ENCODE assay signal across 11 mouse cellular contexts in the genomic region with DNA sequence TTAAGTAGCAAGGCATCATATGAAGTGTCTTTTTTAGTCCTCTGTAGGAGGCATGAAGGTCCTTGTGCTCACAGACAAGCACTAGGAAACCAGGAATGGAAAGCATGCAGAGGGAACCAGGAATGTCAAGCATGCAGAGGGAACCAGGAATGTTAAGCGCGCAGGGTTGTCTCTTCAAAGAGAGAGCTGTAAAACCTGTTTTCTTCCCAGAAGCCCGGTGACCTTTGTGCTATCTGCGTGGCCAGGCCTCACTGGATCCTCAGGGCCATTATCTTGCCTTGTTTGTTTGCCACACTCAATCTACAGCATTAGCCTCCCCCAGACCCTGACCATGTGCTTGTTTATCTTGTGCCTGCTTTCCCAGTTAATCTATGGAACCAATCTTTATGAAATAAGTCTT. TPM values are rescaled to one million over a fixed set of nuclear protein-coding genes. Genes with fewer than 3 reads are reported as not detected.
DNase-seq lines count a peak whose midpoint lies in the region; ATAC-seq and TF ChIP-seq lines count a peak whose summit lies in the region.
"Had no signal": no experiment of that assay in that cellular context is flagged by ENCODE, and none has a peak within 500 bp of the region (broad histone marks: within the 10 kb centered on the region; RNA-seq: fewer than 3 reads in every experiment).

No protein-coding gene starts in this region.

- H3K4me1 ChIP-seq in heart, embryonic 14.5 days (ENCODE audit: control insufficient read depth in 2 of 2, insufficient read depth in 2 of 2, low read length in 2 of 2) = no peaks in the 10 kb centered on the region
- H3K4me1 ChIP-seq in MEL (ENCODE audit: control insufficient read depth in 1 of 2, insufficient read depth in 2 of 2, low read length in 2 of 2) = peaks cover 12 to 31% of the 10 kb centered on the region in 2 experiments
- peaks cover 2% of the 10 kb centered on the region; the same call in 1 of the 2 replicates for H3K4me1 ChIP-seq in intestine, embryonic 16.5 days (ENCODE audit: control insufficient read depth, insufficient read depth, low read length)
- H3K4me1 ChIP-seq in liver, postnatal 0 days (ENCODE audit: insufficient read depth) = peaks cover 4% of the 10 kb centered on the region; the same call in 1 of the 2 replicates

- H3K9ac ChIP-seq in heart, embryonic 14.5 days (ENCODE audit: low read length) = no peak overlapping the region
- H3K9ac ChIP-seq in MEL (ENCODE audit: control insufficient read depth, low read depth, low read length, poor library complexity, severe bottlenecking) = no peak overlapping the region
- H3K9ac ChIP-seq in intestine, embryonic 16.5 days (ENCODE audit: low read depth, low read length) = no peak overlapping the region
- H3K9ac ChIP-seq in liver, postnatal 0 days (replicated peaks) = no peak overlapping the region

- no peak overlapping the region for H3K4me3 ChIP-seq in heart, embryonic 14.5 days (ENCODE audit: control insufficient read depth in 1 of 2, insufficient read depth in 1 of 2, low read depth in 1 of 2, low read length in 2 of 2)
- H3K4me3 ChIP-seq in MEL (ENCODE audit: control insufficient read depth in 1 of 2, insufficient read depth in 1 of 2, low read depth in 2 of 2, low read length in 2 of 2) = no peak overlapping the region
- no peak overlapping the region for H3K4me3 ChIP-seq in intestine, embryonic 16.5 days (ENCODE audit: low read length)
- no peak overlapping the region for H3K4me3 ChIP-seq in liver, postnatal 0 days (ENCODE audit: low read depth, low read length)

- H3K79me2 ChIP-seq in MEL (ENCODE audit: control insufficient read depth, insufficient read depth, low read length, poor library complexity) = no peaks in the 10 kb centered on the region

- H3K27ac ChIP-seq in heart, embryonic 14.5 days (replicated peaks in 1 of 2; ENCODE audit: control insufficient read depth in 1 of 2, insufficient read depth in 1 of 2, low read depth in 2 of 2, low read length in 2 of 2) = peak overlapping the region; percentile 53 to 59; a peak in 3 of 4 replicates
- no peak overlapping the region for H3K27ac ChIP-seq in MEL (ENCODE audit: control insufficient read depth, low read depth, low read length)
- H3K27ac ChIP-seq in intestine, embryonic 16.5 days (ENCODE audit: low read length) = 0 out of 2 replicates have a peak overlapping the region, but pooled peaks have one; percentile 33
- no peak overlapping the region for H3K27ac ChIP-seq in liver, postnatal 0 days (ENCODE audit: low read depth)

- H3K27me3 ChIP-seq in heart, embryonic 14.5 days (ENCODE audit: control insufficient read depth, insufficient read depth, low read length) = no peaks in the 10 kb centered on the region
- no peaks in the 10 kb centered on the region for H3K27me3 ChIP-seq in MEL (ENCODE audit: control insufficient read depth in 1 of 2, insufficient read depth in 2 of 2, low read length in 2 of 2)
- no peaks in the 10 kb centered on the region for H3K27me3 ChIP-seq in intestine, embryonic 16.5 days (replicated peaks; ENCODE audit: control insufficient read depth, insufficient read depth, low read length)
- no peaks in the 10 kb centered on the region for H3K27me3 ChIP-seq in liver, postnatal 0 days (ENCODE audit: insufficient read depth, low read length)

- WGBS in heart, embryonic 14.5 days = 29% methylated on average over 4 of the region's 4 CpGs
- 15% methylated on average over 4 of the region's 4 CpGs for WGBS in intestine, embryonic 16.5 days
- WGBS in liver, postnatal 0 days (ENCODE audit: insufficient replicate concordance) = 42% methylated on average over 4 of the region's 4 CpGs

- no peak for TF ChIP-seq POLR2A in MEL (IDR thresholded peaks at IDR 0.05; ENCODE audit: control insufficient read depth in 1 of 2, insufficient read depth in 1 of 2, low read depth in 1 of 2, low read length in 2 of 2, poor library complexity in 1 of 2)

- no peaks in the 10 kb centered on the region for H3K9me3 ChIP-seq in heart, embryonic 14.5 days (ENCODE audit: control insufficient read depth, low read length)
- H3K9me3 ChIP-seq in MEL (replicated peaks; ENCODE audit: insufficient read depth, low read length) = no peaks in the 10 kb centered on the region
- no peaks in the 10 kb centered on the region for H3K9me3 ChIP-seq in intestine, embryonic 16.5 days (ENCODE audit: control insufficient read depth, low read length)
- no peaks in the 10 kb centered on the region for H3K9me3 ChIP-seq in liver, postnatal 0 days (ENCODE audit: low read length)

- no peak for DNase-seq in heart, adult 11 months
- DNase-seq in MEL (ENCODE audit: low read depth, low spot score) = no peak
- DNase-seq in liver, postnatal 0 days = no peak
- DNase-seq in layer of hippocampus, adult 8-10 months (ENCODE audit: low spot score in 2 of 2) = no peak
- DNase-seq in layer of hippocampus, postnatal 14 days (ENCODE audit: low spot score in 2 of 2) = no peak
- no peak for DNase-seq in spleen, adult 12 weeks (ENCODE audit: low spot score)
- DNase-seq: adrenal gland, postnatal 10 days; layer of hippocampus, postnatal 36 days had no signal

- TF ChIP-seq EP300 in MEL (IDR thresholded peaks at IDR 0.05; ENCODE audit: low read depth in 1 of 2, low read length in 2 of 2) = no peak
- peak; percentile 34; the same call in 1 of the 2 replicates for TF ChIP-seq EP300 in liver, postnatal 0 days (IDR thresholded peaks at IDR 0.05; ENCODE audit: low read depth)

- no peaks in the 10 kb centered on the region for H3K36me3 ChIP-seq in heart, embryonic 14.5 days (ENCODE audit: control insufficient read depth, insufficient read depth, low read length)
- peaks cover 0 to 39% of the 10 kb centered on the region in 2 experiments; a peak in 2 of 4 replicates for H3K36me3 ChIP-seq in MEL (ENCODE audit: control insufficient read depth in 1 of 2, insufficient read depth in 2 of 2, low read length in 2 of 2)
- H3K36me3 ChIP-seq in intestine, embryonic 16.5 days (ENCODE audit: control insufficient read depth, insufficient read depth, low read length) = no peaks in the 10 kb centered on the region
- H3K36me3 ChIP-seq in liver, postnatal 0 days (replicated peaks; ENCODE audit: insufficient read depth, low read length) = no peaks in the 10 kb centered on the region

- ATAC-seq in heart, embryonic 14.5 days (ENCODE audit: insufficient number of reproducible peaks, insufficient read depth, low FRiP score, low read depth) = no peak
- peak; percentile 79 for ATAC-seq in intestine, embryonic 16.5 days
- no peak for ATAC-seq in liver, postnatal 0 days

- no peak for TF ChIP-seq RAD21 in MEL (IDR thresholded peaks at IDR 0.05; ENCODE audit: low read depth, low read length)

- no peak for TF ChIP-seq CTCF in MEL (IDR thresholded peaks at IDR 0.05 in 2 of 3, conservative IDR thresholded peaks at IDR 0.05 in 1 of 3; ENCODE audit: control insufficient read depth in 1 of 3, insufficient read depth in 1 of 3, low read depth in 2 of 3, low read length in 3 of 3, poor library complexity in 1 of 3, severe bottlenecking in 1 of 3)
- TF ChIP-seq CTCF in liver, postnatal 0 days (IDR thresholded peaks at IDR 0.05; ENCODE audit: low read depth) = no peak

- H3K4me2 ChIP-seq in heart, embryonic 14.5 days (ENCODE audit: low read length) = no peak overlapping the region
- H3K4me2 ChIP-seq in intestine, embryonic 16.5 days (ENCODE audit: low read depth, low read length) = no peak overlapping the region
- H3K4me2 ChIP-seq in liver, postnatal 0 days (ENCODE audit: low read depth, low read length) = no peak overlapping the region
- H3K4me2 ChIP-seq: midbrain, embryonic 11.5 days had no signal

TF ChIP-seq in MEL, 35 proteins besides CTCF, POLR2A, EP300 and RAD21:
- TF ChIP-seq MXI1 (IDR thresholded peaks at IDR 0.05; ENCODE audit: low read depth, low read length) (no peak), KAT2A (conservative IDR thresholded peaks at IDR 0.05; ENCODE audit: low read depth, low read length) (no peak), TAL1 (IDR thresholded peaks at IDR 0.05; ENCODE audit: low read length) (peak; percentile 10; the same call in 1 of the 2 replicates), HCFC1 (IDR thresholded peaks at IDR 0.05; ENCODE audit: low read depth, low read length) (no peak), ELF1 (IDR thresholded peaks at IDR 0.05; ENCODE audit: low read depth, low read length) (no peak)

RNA-seq across cellular contexts. Expression of gene Mcts1, which starts 10.6 kb away (rescaled TPM):
- 53.0 and 62.4 TPM in 2 replicates for polyA plus RNA-seq in heart, embryonic 14.5 days (2014; fragmentation: Nextera tagmentation; extraction: Ambion mirVana)
- total RNA-seq in MEL (2012; rRNA removed) = 37.0 and 39.3 TPM in 2 replicates
- polyA plus RNA-seq in MEL (2012; ENCODE audit: insufficient read depth in 1 of 2, insufficient read length in 2 of 2, low read depth in 1 of 2, low replicate concordance in 2 of 2, missing spikeins in 1 of 2) = 10 to 100 TPM in 1 of 2 experiments, not detected in 1; 27.3 TPM
- polyA plus RNA-seq in intestine, embryonic 16.5 days (2015; fragmentation: Nextera tagmentation; extraction: Ambion mirVana) = 91.5 and 101 TPM in 2 replicates
- polyA plus RNA-seq in liver, postnatal 0 days (2015; fragmentation: Nextera tagmentation; extraction: Ambion mirVana) = 49.6 and 50.5 TPM in 2 replicates
- total RNA-seq in layer of hippocampus, adult 8-10 months (2022) = 10 to 100 TPM; 78.7 to 94.2 (median 87.2) TPM
- total RNA-seq in layer of hippocampus, postnatal 14 days (2021) = 100 to 1,000 TPM in 1 of 2 experiments, 10 to 100 TPM in 1; 86.6 to 103 TPM

RNA-seq across cellular contexts. Expression of gene Cul4b, which starts 13.8 kb away (rescaled TPM):
- polyA plus RNA-seq in heart, embryonic 14.5 days (2014; fragmentation: Nextera tagmentation; extraction: Ambion mirVana) = 20.5 and 21.9 TPM in 2 replicates
- 19.0 and 22.7 TPM in 2 replicates for total RNA-seq in MEL (2012; rRNA removed)
- 10 to 100 TPM in 1 of 2 experiments, not detected in 1; 28.2 TPM for polyA plus RNA-seq in MEL (2012; ENCODE audit: insufficient read depth in 1 of 2, insufficient read length in 2 of 2, low read depth in 1 of 2, low replicate concordance in 2 of 2, missing spikeins in 1 of 2)
- 21.6 and 21.8 TPM in 2 replicates for polyA plus RNA-seq in intestine, embryonic 16.5 days (2015; fragmentation: Nextera tagmentation; extraction: Ambion mirVana)
- polyA plus RNA-seq in liver, postnatal 0 days (2015; fragmentation: Nextera tagmentation; extraction: Ambion mirVana) = 6.3 and 7.2 TPM in 2 replicates
- total RNA-seq in layer of hippocampus, adult 8-10 months (2022) = 10 to 100 TPM; 31.2 to 36.7 (median 34.2) TPM
- 10 to 100 TPM; 39.5 to 40.4 TPM for total RNA-seq in layer of hippocampus, postnatal 14 days (2021)

RNA-seq across cellular contexts. Expression of gene C1galt1c1, which starts 45.1 kb away (rescaled TPM):
- polyA plus RNA-seq in heart, embryonic 14.5 days (2014; fragmentation: Nextera tagmentation; extraction: Ambion mirVana) = 25.6 and 29.3 TPM in 2 replicates
- total RNA-seq in MEL (2012; rRNA removed) = 10.6 and 11.0 TPM in 2 replicates
- polyA plus RNA-seq in MEL (2012; ENCODE audit: insufficient read depth in 1 of 2, insufficient read length in 2 of 2, low read depth in 1 of 2, low replicate concordance in 2 of 2, missing spikeins in 1 of 2) = 1 to 10 TPM in 1 of 2 experiments, not detected in 1; 8.0 TPM
- 65.3 and 71.5 TPM in 2 replicates for polyA plus RNA-seq in intestine, embryonic 16.5 days (2015; fragmentation: Nextera tagmentation; extraction: Ambion mirVana)
- polyA plus RNA-seq in liver, postnatal 0 days (2015; fragmentation: Nextera tagmentation; extraction: Ambion mirVana) = 14.2 and 14.8 TPM in 2 replicates
- 10 to 100 TPM; 21.4 to 32.3 (median 26.1) TPM for total RNA-seq in layer of hippocampus, adult 8-10 months (2022)
- total RNA-seq in layer of hippocampus, postnatal 14 days (2021) = 10 to 100 TPM; 18.0 to 21.4 TPM

Comparison
In these comparisons a context has a peak if more than half of its experiments do, and no peak if none do; other contexts are left out.
1. H3K27ac ChIP-seq: peak in heart, embryonic 14.5 days (2 of 2) and intestine, embryonic 16.5 days (single experiment); none in MEL (single experiment) and liver, postnatal 0 days (single experiment).